Mouse (Mus musculus): ENCODE measurements around the gene Mars2. TPM values are rescaled to one million over a fixed set of nuclear protein-coding genes. Genes with fewer than 3 reads are reported as not detected.

Gene Mars2
- polyA plus RNA-seq (2014; fragmentation: Nextera tagmentation; extraction: Ambion mirVana), result 2.7 and 3.0 TPM in 2 replicates

DNA sequence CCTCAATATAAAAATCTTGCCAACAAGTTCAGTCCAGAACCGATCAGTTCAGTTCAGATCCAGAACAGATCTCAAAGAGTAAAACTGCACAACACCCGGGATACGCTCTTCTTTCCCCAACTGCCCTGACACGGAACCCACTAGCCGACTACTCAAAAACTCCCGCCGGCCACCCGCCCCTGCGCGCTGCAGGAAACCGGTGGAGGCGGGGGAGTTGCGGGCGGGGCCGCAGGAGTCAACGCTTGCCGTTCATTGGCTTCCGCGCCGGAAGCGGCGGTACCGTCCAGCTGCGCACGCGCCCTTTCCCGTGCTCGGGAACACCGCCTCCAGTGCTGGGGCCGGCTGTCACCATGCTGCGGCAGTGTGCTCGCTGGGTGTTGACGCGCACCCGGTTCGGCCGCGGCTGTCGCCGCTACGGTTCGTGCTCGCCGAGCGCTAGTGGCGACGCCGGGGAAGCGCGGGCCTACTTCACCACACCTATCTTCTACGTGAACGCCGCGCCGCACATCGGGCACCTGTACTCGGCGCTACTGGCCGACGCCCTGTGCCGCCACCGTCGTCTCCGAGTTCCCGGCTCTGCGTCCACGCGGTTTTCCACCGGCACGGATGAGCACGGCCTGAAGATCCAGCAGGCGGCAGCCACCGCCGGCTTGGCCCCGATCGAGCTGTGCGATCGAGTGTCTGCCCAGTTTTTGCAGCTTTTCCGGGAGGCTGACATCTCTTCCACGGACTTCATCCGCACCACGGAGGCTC is at the start of gene Mars2:
Gene Mars2, plus strand, starts transcription at position 288 of the 753 bp plus-strand sequence.
- peak; percentile 98 for ATAC-seq (ENCODE audit: insufficient number of reproducible peaks, insufficient read depth, low FRiP score, low read depth)
- under 1% methylated on average over 82 of the region's 82 CpGs for WGBS
- Histone ChIP-seq H3K4me2 (replicated peaks; ENCODE audit: low read depth, low read length) (peak within 1 kb of the TSS; percentile 98), H3K4me1 (ENCODE audit: control insufficient read depth, insufficient read depth, low read length) (peaks cover 23% of the 10 kb centered on the region), H3K9ac (replicated peaks; ENCODE audit: low read depth, low read length) (peak within 1 kb of the TSS; percentile 69), H3K9me3 (ENCODE audit: control insufficient read depth, low read depth, low read length) (no peaks in the 10 kb centered on the region), H3K36me3 (ENCODE audit: control insufficient read depth, insufficient read depth, low read length) (no peaks in the 10 kb centered on the region), H3K4me3 (ENCODE audit: low read depth, low read length) (peak within 1 kb of the TSS; percentile 88), H3K27me3 (ENCODE audit: control insufficient read depth, insufficient read depth, low read length) (no peaks in the 10 kb centered on the region), H3K27ac (ENCODE audit: low read length) (peak within 1 kb of the TSS; percentile 36; the same call in 1 of the 2 replicates)

DNA sequence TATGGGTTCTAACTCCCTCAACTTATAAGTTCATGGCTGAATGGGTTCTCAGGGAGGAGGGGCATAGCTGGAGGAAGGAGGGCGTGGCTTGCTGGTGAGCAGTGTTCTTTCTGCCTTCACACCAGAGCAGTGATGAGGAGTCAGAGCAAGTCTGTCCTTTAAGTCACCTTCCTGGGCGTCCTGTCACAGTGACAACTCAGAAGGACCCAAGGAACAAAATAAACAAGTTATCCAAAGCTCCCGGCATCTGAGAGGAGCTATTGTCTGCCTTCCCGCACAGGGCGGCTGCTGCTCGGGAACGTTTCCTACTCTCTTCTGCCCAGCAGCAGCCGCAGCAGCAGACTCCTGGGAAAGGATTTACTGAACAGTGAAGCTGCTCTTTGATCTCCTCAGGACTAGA is 45.0 kb upstream of the Mars2 start:
- Histone ChIP-seq H3K36me3 (ENCODE audit: control insufficient read depth, insufficient read depth, low read length) (no peaks in the 10 kb centered on the region), H3K4me1 (ENCODE audit: control insufficient read depth, insufficient read depth, low read length) (peaks cover 22% of the 10 kb centered on the region), H3K4me2 (replicated peaks; ENCODE audit: low read depth, low read length) (peak overlapping the region; percentile 46), H3K4me3 (ENCODE audit: low read depth, low read length) (no peak overlapping the region), H3K27me3 (ENCODE audit: control insufficient read depth, insufficient read depth, low read length) (no peaks in the 10 kb centered on the region), H3K27ac (ENCODE audit: low read length) (peak overlapping the region; percentile 66; the same call in 1 of the 2 replicates), H3K9me3 (ENCODE audit: control insufficient read depth, low read depth, low read length) (no peaks in the 10 kb centered on the region), H3K9ac (replicated peaks; ENCODE audit: low read depth, low read length) (no peak overlapping the region)
- WGBS, result 19% methylated on average over 8 of the region's 8 CpGs
- ATAC-seq (ENCODE audit: insufficient number of reproducible peaks, insufficient read depth, low FRiP score, low read depth), result peak; percentile 53

DNA sequence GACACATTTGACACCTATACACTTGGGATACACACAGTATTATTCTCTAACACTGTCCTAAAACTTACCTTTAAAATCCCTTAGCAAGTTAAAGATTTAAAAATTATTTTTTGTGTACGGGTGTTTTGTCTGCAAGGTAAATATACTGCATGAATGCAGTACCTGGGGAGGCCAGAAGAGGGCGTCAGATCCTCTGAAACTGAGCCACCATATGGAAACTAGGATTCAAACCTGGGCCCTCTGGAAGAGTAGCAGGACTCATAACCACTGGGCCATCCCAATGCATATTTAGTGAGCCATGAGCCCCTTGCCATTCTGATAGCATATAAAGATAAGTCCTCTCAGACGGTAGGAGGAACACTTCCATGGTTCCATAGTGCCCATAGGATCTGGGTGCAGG is 44.2 kb upstream of the Mars2 start:
- no peak for ATAC-seq (ENCODE audit: insufficient number of reproducible peaks, insufficient read depth, low FRiP score, low read depth)
- H3K9ac ChIP-seq (replicated peaks; ENCODE audit: low read depth, low read length), result no peak overlapping the region
- H3K27me3 ChIP-seq (ENCODE audit: control insufficient read depth, insufficient read depth, low read length), result no peaks in the 10 kb centered on the region
- no peaks in the 10 kb centered on the region for H3K36me3 ChIP-seq (ENCODE audit: control insufficient read depth, insufficient read depth, low read length)
- H3K4me1 ChIP-seq (ENCODE audit: control insufficient read depth, insufficient read depth, low read length), result peaks cover 22% of the 10 kb centered on the region
- WGBS, result 41% methylated on average over 3 of the region's 3 CpGs
- peak overlapping the region; percentile 45; the same call in 1 of the 2 replicates for H3K27ac ChIP-seq (ENCODE audit: low read length)
- no peak overlapping the region for H3K4me3 ChIP-seq (ENCODE audit: low read depth, low read length)
- no peak overlapping the region for H3K4me2 ChIP-seq (replicated peaks; ENCODE audit: low read depth, low read length)
- no peaks in the 10 kb centered on the region for H3K9me3 ChIP-seq (ENCODE audit: control insufficient read depth, low read depth, low read length)

DNA sequence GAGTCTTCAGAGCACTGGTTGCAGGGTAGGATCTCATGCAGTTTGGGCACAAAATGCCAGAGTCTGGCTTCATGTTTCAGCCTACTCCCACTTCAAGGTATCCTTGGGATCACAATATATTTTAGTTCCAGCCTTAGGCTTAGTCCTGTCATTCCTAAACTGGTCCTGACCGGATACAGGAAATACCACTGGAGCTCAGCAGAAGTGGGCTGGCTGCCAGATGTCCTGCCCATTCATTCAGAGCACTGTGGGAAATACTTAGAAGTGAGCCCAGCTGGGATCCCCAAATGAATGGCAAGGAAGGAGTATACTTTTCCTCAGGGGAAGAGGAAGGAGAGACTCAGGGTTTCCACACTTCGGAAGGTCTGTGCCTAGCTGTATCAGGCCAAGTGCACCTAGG is 43.7 kb upstream of the Mars2 start:
- H3K4me1 ChIP-seq (ENCODE audit: control insufficient read depth, insufficient read depth, low read length), result peaks cover 22% of the 10 kb centered on the region
- H3K36me3 ChIP-seq (ENCODE audit: control insufficient read depth, insufficient read depth, low read length), result no peaks in the 10 kb centered on the region
- peak overlapping the region; percentile 45; the same call in 1 of the 2 replicates for H3K27ac ChIP-seq (ENCODE audit: low read length)
- H3K4me2 ChIP-seq (replicated peaks; ENCODE audit: low read depth, low read length), result no peak overlapping the region
- H3K9ac ChIP-seq (replicated peaks; ENCODE audit: low read depth, low read length), result no peak overlapping the region
- ATAC-seq (ENCODE audit: insufficient number of reproducible peaks, insufficient read depth, low FRiP score, low read depth), result peak; percentile 56; the same call in 1 of the 2 replicates
- 52% methylated on average over 2 of the region's 2 CpGs for WGBS
- no peak overlapping the region for H3K4me3 ChIP-seq (ENCODE audit: low read depth, low read length)
- H3K9me3 ChIP-seq (ENCODE audit: control insufficient read depth, low read depth, low read length), result no peaks in the 10 kb centered on the region
- H3K27me3 ChIP-seq (ENCODE audit: control insufficient read depth, insufficient read depth, low read length), result no peaks in the 10 kb centered on the region

DNA sequence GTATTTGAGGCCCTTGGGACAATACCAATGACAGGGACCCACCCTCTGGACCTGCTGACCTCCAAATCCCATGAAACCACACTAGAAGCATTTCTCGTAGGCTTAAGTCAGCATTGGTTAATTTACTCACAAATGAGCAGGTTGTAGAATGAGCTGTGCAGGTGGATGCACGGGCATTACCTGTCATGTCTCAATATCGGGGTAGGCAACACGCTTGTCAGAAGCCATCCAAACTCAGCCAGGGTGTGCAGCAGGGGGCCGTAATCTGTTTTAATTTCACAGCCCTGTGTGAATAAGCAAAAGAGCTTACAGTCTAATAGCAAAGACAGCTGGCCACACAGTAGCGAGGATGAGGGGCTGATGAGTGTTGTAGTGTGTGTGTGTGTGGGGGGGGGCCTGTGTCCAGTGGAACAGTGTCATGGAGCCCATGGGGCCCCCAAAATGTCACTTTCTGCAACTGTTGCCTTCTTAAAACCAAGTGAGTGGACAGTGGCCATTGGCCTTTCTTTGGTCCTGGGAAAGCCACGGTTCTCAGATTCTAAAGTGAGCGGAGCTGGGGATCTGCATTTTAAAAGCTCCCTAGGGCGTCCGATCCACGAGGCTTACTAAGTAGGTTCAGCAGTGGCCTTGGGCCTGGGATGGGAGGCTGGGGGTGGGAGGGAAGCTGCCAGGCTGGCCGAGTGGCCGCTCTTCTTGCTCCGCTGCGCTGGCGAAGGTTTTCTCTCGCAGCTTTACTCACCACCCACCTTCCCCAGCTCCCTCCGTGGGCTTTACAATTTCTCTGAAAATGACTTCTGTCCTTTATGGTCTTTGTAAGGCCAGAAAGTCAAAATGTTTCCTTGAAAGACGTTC is 42.7 kb upstream of the Mars2 start:
- Histone ChIP-seq H3K27me3 (ENCODE audit: control insufficient read depth, insufficient read depth, low read length) (no peaks in the 10 kb centered on the region), H3K36me3 (ENCODE audit: control insufficient read depth, insufficient read depth, low read length) (no peaks in the 10 kb centered on the region), H3K9me3 (ENCODE audit: control insufficient read depth, low read depth, low read length) (no peaks in the 10 kb centered on the region), H3K9ac (replicated peaks; ENCODE audit: low read depth, low read length) (no peak overlapping the region), H3K27ac (ENCODE audit: low read length) (no peak overlapping the region), H3K4me1 (ENCODE audit: control insufficient read depth, insufficient read depth, low read length) (peaks cover 22% of the 10 kb centered on the region), H3K4me3 (ENCODE audit: low read depth, low read length) (no peak overlapping the region), H3K4me2 (replicated peaks; ENCODE audit: low read depth, low read length) (no peak overlapping the region)
- no peak for ATAC-seq (ENCODE audit: insufficient number of reproducible peaks, insufficient read depth, low FRiP score, low read depth)
- 61% methylated on average over 19 of the region's 19 CpGs for WGBS

DNA sequence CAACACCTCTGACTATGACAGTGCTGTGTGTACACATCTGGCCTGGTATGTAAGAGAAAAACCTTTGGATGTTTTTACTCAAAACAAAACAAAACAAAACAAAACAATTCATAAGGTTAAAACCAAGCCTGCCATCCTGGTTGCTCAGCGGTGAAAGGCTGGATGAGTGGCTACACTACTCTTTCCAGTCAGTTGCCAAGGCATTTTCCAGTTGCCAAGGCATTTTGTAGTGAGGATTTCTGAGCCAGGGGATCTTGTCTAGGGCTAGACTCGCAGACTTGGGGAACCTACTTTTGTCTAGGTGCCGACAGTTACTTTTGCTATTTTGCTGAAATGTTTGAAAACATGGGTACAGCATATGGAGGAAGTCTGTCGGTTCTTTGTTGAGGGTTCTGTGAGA is 42.0 kb upstream of the Mars2 start:
- H3K9ac ChIP-seq (replicated peaks; ENCODE audit: low read depth, low read length), result no peak overlapping the region
- no peak overlapping the region for H3K4me2 ChIP-seq (replicated peaks; ENCODE audit: low read depth, low read length)
- no peak for ATAC-seq (ENCODE audit: insufficient number of reproducible peaks, insufficient read depth, low FRiP score, low read depth)
- H3K36me3 ChIP-seq (ENCODE audit: control insufficient read depth, insufficient read depth, low read length), result no peaks in the 10 kb centered on the region
- H3K27ac ChIP-seq (ENCODE audit: low read length), result no peak overlapping the region
- no peak overlapping the region for H3K4me3 ChIP-seq (ENCODE audit: low read depth, low read length)
- no peaks in the 10 kb centered on the region for H3K9me3 ChIP-seq (ENCODE audit: control insufficient read depth, low read depth, low read length)
- H3K27me3 ChIP-seq (ENCODE audit: control insufficient read depth, insufficient read depth, low read length), result no peaks in the 10 kb centered on the region
- H3K4me1 ChIP-seq (ENCODE audit: control insufficient read depth, insufficient read depth, low read length), result peaks cover 22% of the 10 kb centered on the region
- 79% methylated on average over 4 of the region's 4 CpGs for WGBS

DNA sequence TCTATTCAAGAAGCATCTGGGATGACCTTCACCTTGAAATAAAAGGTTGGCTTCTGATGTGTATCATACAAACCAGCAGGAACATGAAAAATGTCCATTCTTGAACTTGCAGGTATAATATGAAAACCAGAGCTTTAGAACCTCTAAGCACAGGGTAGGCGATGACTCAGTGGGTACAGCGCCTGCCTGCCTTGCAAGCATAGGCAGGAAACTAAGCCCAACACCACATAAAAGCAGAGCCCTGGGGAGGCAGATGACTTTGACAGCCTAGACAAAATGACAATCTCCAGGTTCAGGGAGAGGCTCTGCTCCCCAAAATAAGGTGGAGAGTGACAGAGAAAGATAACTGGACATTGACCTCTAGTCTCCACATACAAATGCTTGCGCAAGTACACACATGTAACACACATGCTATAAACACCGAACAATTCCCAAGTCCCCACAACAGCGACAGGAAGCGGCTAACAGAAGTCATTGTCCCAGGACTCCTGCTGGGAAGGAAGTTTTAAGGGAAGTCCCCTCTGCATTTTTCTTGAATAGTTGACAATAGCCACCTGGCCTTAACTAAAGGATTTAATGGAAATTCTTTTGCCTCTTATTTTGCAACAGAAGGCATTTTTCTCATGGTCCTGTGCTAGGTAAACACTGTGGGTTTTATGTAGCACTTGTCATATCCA is 40.5 kb upstream of the Mars2 start:
- WGBS, result 52% methylated on average over 6 of the region's 6 CpGs
- Histone ChIP-seq H3K4me3 (ENCODE audit: low read depth, low read length) (no peak overlapping the region), H3K4me1 (ENCODE audit: control insufficient read depth, insufficient read depth, low read length) (peaks cover 23% of the 10 kb centered on the region), H3K4me2 (replicated peaks; ENCODE audit: low read depth, low read length) (no peak overlapping the region), H3K36me3 (ENCODE audit: control insufficient read depth, insufficient read depth, low read length) (no peaks in the 10 kb centered on the region), H3K9me3 (ENCODE audit: control insufficient read depth, low read depth, low read length) (no peaks in the 10 kb centered on the region), H3K9ac (replicated peaks; ENCODE audit: low read depth, low read length) (no peak overlapping the region), H3K27me3 (ENCODE audit: control insufficient read depth, insufficient read depth, low read length) (no peaks in the 10 kb centered on the region), H3K27ac (ENCODE audit: low read length) (peak overlapping the region; percentile 27; the same call in 1 of the 2 replicates)
- ATAC-seq (ENCODE audit: insufficient number of reproducible peaks, insufficient read depth, low FRiP score, low read depth), result no peak

DNA sequence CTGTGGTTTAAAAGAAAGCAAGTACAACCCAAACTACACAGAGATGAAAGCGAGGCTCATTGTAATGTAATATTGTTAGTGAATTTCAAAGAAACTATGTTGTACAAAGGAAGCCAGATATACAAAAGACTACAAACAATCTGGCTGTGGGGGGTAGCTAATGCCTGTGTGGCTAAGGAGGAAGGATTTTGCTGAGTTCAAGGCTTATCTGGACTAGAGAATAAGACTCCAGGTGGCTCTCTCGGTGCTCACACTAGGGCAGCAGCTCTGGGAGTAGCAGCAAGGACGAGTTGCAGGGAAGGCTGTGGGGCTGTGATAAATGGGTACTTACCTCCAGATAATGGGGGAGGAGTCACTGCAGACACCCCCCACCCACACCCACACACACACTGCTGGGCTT is 38.3 kb upstream of the Mars2 start:
- WGBS, result 34% methylated on average over 3 of the region's 3 CpGs
- H3K27me3 ChIP-seq (ENCODE audit: control insufficient read depth, insufficient read depth, low read length), result no peaks in the 10 kb centered on the region
- no peak overlapping the region for H3K9ac ChIP-seq (replicated peaks; ENCODE audit: low read depth, low read length)
- H3K4me1 ChIP-seq (ENCODE audit: control insufficient read depth, insufficient read depth, low read length), result 0 out of 2 replicates have a peak, but pooled peaks cover 15% of the 10 kb centered on the region
- H3K4me2 ChIP-seq (replicated peaks; ENCODE audit: low read depth, low read length), result no peak overlapping the region
- no peaks in the 10 kb centered on the region for H3K9me3 ChIP-seq (ENCODE audit: control insufficient read depth, low read depth, low read length)
- peak; percentile 47 for ATAC-seq (ENCODE audit: insufficient number of reproducible peaks, insufficient read depth, low FRiP score, low read depth)
- H3K4me3 ChIP-seq (ENCODE audit: low read depth, low read length), result no peak overlapping the region
- no peaks in the 10 kb centered on the region for H3K36me3 ChIP-seq (ENCODE audit: control insufficient read depth, insufficient read depth, low read length)
- no peak overlapping the region for H3K27ac ChIP-seq (ENCODE audit: low read length)
